Mouse (Mus musculus) kidney, embryonic 14.5 days (tissue): ENCODE results near the gene Dph6. TPM values are rescaled to one million over a fixed set of nuclear protein-coding genes. Genes with fewer than 3 reads are reported as not detected.
A peak's percentile ranks its signal among the peaks of the same experiment; 100 is the strongest.

Experiments
- ATAC-seq: fragments of 200-750 bp; cut with Nextera tagmentation; 2 replicates; pipeline ENCODE4 v1.8.0; 2017; ENCODE audit warnings: moderate number of reproducible peaks, mild to moderate bottlenecking, moderate TSS enrichment, moderate library complexity; ENCODE audit not compliant: low FRiP score, low TSS enrichment
- H3K27ac ChIP-seq: fragments of 300-500 bp; sonication (generic); 2 replicates; pipeline ENCODE4 v1.5.1; 2014; ENCODE audit warnings: low read depth, mild to moderate bottlenecking, low read length, moderate library complexity, mixed read lengths
- H3K27me3 ChIP-seq: fragments of 300-500 bp; sonication (generic); 2 replicates; pipeline ENCODE4 v1.6.1; 2014; ENCODE audit warnings: mild to moderate bottlenecking, low read length; ENCODE audit not compliant: control insufficient read depth, insufficient read depth
- H3K36me3 ChIP-seq: fragments of 300-500 bp; sonication (generic); 2 replicates; pipeline ENCODE4 v1.6.1; 2014; ENCODE audit warnings: low read length, mixed read lengths; ENCODE audit not compliant: control insufficient read depth, insufficient read depth
- H3K4me1 ChIP-seq: fragments of 300-500 bp; sonication (generic); 2 replicates; pipeline ENCODE4 v1.6.1; 2014; ENCODE audit warnings: low read length, mixed read lengths; ENCODE audit not compliant: control insufficient read depth, insufficient read depth
- H3K4me2 ChIP-seq: fragments of 300-500 bp; sonication (generic); replicated peaks from 2 replicates; pipeline ENCODE4 v1.6.1; 2014; ENCODE audit warnings: low read depth, mild to moderate bottlenecking, low read length
- H3K4me3 ChIP-seq: fragments of 300-500 bp; sonication (generic); 2 replicates; pipeline ENCODE4 v1.5.1; 2014; ENCODE audit warnings: mild to moderate bottlenecking, low read length
- H3K9ac ChIP-seq: fragments of 300-500 bp; sonication (generic); 2 replicates; pipeline ENCODE4 v1.6.1; 2014; ENCODE audit warnings: low read depth, mild to moderate bottlenecking, low read length, moderate library complexity
- H3K9me3 ChIP-seq: fragments of 300-500 bp; sonication (generic); 2 replicates; pipeline ENCODE4 v1.6.1; 2016; ENCODE audit warnings: low read length; ENCODE audit not compliant: control insufficient read depth
- WGBS: fragments of 180-500 bp; shearing (Covaris S2); extraction: QIAGEN DNeasy Blood & Tissue Kit; methylation state at CpG from one replicate; pipeline ENCODE4 v1.1.7; 2014; 5-methylcytosine and 5-hydroxymethylcytosine counted together
- polyA plus RNA-seq: library from polyadenylated mRNA; unstranded; fragments of >200 nt; fragmentation: Nextera tagmentation; extraction: Ambion mirVana; gene quantifications from 2 replicates; pipeline ENCODE4 v1.2.1, GENCODE M21; 2014

The Dph6 gene
- polyA plus RNA-seq: 34.2 and 37.2 TPM in 2 replicates

DNA sequence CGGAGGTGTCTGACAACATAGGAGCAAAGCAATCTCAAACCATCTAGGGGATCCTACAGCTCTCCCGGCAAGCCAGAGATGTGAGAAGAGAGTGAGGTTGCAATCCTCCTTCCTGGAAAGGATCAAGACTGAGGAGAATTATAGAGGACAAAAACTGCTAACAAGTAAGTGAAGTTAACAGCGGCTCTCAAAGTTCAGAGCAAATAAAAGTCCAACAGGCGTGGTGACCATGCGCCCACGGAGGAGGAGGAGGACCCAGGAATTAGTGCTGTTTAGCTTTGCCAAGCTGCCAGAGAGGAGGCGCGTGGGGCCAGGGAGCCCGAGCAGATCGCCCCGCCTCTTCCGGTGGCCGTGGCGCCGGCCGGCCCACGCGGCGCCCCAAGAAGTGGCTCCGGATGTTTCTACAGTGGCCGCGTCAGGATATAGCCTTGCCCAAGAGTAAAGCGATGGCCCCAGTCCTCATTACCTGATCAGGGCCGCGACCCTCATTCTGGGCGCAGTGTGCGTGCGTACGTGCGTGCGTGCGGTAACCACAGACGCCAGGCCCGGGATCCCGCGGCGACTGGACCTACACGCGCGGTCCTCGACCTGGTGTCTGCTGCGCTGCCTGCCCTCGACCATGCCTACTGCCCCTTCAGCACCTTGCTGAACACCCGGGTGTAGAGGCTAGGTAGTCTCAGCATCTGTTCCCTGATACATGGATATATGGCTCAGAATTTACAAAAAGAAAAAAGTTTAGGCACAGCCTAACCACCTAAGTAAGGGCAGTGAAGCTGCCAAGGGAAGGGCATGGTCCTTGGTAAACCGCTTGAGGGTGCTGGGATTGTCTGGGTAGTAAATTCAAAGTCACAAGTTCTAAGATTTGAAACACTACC, at the start of gene Dph6:
Dph6 (minus strand) TSS at position 600 of the 875 bp plus-strand sequence.
- 0 out of 2 replicates have a peak, but pooled peaks cover 4% of the 10 kb centered on the region for H3K4me1 ChIP-seq
- H3K27ac ChIP-seq: peak within 1 kb of the TSS; percentile 95
- H3K9me3 ChIP-seq: no peaks in the 10 kb centered on the region
- no peaks in the 10 kb centered on the region for H3K36me3 ChIP-seq
- H3K4me3 ChIP-seq: peak within 1 kb of the TSS; percentile 55
- under 1% methylated on average over 45 of the region's 45 CpGs for WGBS
- H3K9ac ChIP-seq: peak within 1 kb of the TSS; percentile 66
- no peaks in the 10 kb centered on the region for H3K27me3 ChIP-seq
- ATAC-seq: peak; percentile 98
- peak within 1 kb of the TSS; percentile 63 for H3K4me2 ChIP-seq

DNA sequence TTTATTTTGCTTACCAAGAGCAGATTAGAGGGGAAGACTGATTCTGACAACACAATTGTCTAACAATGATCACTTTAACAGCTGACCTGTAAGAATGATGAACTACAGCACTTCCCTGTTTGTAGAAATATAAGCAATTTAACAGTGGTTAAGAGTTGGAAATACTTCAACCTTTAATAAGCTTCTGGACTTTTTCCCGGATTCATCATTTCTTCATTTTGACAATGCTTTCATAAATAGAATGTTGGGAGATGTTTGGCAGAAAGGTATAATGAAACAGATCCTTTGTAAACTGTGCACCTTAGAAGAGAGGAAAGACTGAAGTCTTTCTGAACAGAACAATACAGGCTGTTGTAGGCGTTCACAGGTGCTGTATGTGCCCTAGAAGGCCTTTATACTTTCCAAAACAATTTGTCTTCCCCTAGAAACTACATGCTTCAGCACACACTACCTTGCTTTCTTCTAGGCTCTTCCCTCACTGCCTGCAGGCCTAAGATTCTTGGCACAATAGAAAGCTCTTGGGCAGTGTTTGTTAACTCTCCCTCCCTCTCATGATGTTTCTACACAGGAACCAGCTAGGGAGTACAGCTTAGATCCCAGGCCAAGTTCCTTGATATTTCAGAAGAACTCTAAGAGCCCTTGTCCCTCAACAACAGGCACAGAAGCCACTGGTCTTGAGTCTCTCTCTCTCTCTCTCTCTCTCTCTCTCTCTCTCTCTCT, 46.4 kb upstream of the Dph6 start:
- ATAC-seq: no peak
- Histone ChIP-seq H3K36me3 (no peaks in the 10 kb centered on the region), H3K4me3 (no peak overlapping the region), H3K4me2 (no peak overlapping the region), H3K27me3 (no peaks in the 10 kb centered on the region), H3K9ac (no peak overlapping the region), H3K9me3 (no peaks in the 10 kb centered on the region), H3K27ac (no peak overlapping the region), H3K4me1 (no peaks in the 10 kb centered on the region)
- WGBS: 79% methylated on average over 2 of the region's 2 CpGs

DNA sequence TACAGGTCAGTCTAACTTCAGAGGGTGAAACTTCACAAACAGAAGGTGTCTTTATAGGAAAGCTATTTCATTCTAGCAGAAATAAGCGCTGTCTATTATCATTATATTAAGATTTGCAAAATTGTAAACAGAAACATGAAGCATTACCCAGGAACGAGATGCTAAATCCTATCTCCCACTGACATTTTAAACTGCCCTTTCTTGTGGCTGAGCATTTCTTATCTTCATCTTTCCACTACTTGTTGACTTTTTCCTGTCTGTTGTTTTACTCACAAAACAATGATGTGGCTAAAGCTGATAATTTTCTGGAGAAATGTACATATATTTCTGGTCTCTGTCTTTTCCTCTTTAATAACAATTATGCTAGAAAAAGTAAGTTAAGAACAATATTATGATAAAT, 36.8 kb upstream of the Dph6 start:
- WGBS: 76% methylated on average over 2 of the region's 2 CpGs
- no peaks in the 10 kb centered on the region for H3K27me3 ChIP-seq

DNA sequence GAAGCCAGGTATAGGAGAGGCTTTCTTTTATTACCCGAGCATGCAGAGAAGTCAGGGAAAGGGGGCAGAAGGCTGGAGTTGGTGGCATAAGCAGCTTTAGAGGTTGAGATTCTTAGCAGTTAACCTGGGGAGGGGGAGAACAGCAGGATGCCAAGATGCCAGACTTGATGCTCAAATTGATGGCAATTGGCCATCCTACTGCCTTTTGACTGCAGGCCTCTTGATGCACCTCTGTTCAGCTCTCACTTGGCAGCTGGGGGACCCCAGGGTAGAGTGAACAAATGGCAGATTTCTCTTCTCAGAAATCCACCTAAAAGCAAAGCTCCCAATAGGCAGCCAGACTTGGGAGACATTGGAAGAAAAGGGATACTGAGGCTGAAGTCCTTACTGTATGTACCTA, 32.7 kb upstream of the Dph6 start:
- H3K36me3 ChIP-seq: no peaks in the 10 kb centered on the region
- no peaks in the 10 kb centered on the region for H3K9me3 ChIP-seq
- H3K4me3 ChIP-seq: no peak overlapping the region
- no peaks in the 10 kb centered on the region for H3K27me3 ChIP-seq
- ATAC-seq: no peak
- H3K4me2 ChIP-seq: no peak overlapping the region
- H3K27ac ChIP-seq: no peak overlapping the region
- H3K4me1 ChIP-seq: no peaks in the 10 kb centered on the region
- no peak overlapping the region for H3K9ac ChIP-seq
- 69% methylated on average over 1 of the region's 1 CpGs for WGBS

More for the DNA sequence above, 36.8 kb upstream of the Dph6 start:
- no peak for ATAC-seq
- Histone ChIP-seq H3K27ac (no peak overlapping the region), H3K4me2 (no peak overlapping the region), H3K4me1 (no peaks in the 10 kb centered on the region), H3K9ac (no peak overlapping the region), H3K9me3 (no peaks in the 10 kb centered on the region), H3K36me3 (no peaks in the 10 kb centered on the region), H3K4me3 (no peak overlapping the region)

- no peaks in the 10 kb centered on the region for H3K36me3 ChIP-seq
- WGBS: 92% methylated on average over 4 of the region's 4 CpGs
- H3K27ac ChIP-seq: no peak overlapping the region
- no peaks in the 10 kb centered on the region for H3K27me3 ChIP-seq
- no peaks in the 10 kb centered on the region for H3K4me1 ChIP-seq
- H3K9me3 ChIP-seq: no peaks in the 10 kb centered on the region
- no peak overlapping the region for H3K9ac ChIP-seq
- H3K4me2 ChIP-seq: no peak overlapping the region
- no peak overlapping the region for H3K4me3 ChIP-seq
- no peak for ATAC-seq
Observed at GRCm38 (mm10) chr2:114687081-114687480, 32.3 kb upstream of the Dph6 start.

GRCm38 (mm10) chr2:114673831-114674230, 19.1 kb upstream of the Dph6 start:
- Histone ChIP-seq H3K4me1 (no peaks in the 10 kb centered on the region), H3K27ac (no peak overlapping the region), H3K4me2 (no peak overlapping the region), H3K9ac (no peak overlapping the region), H3K9me3 (no peaks in the 10 kb centered on the region), H3K27me3 (no peaks in the 10 kb centered on the region), H3K4me3 (no peak overlapping the region), H3K36me3 (no peaks in the 10 kb centered on the region)
- WGBS: 57% methylated on average over 1 of the region's 1 CpGs
- ATAC-seq: no peak

- Histone ChIP-seq H3K4me2 (no peak overlapping the region), H3K4me3 (no peak overlapping the region), H3K27me3 (no peaks in the 10 kb centered on the region), H3K9ac (no peak overlapping the region), H3K9me3 (no peaks in the 10 kb centered on the region), H3K36me3 (no peaks in the 10 kb centered on the region), H3K4me1 (no peaks in the 10 kb centered on the region), H3K27ac (no peak overlapping the region)
- 68% methylated on average over 3 of the region's 3 CpGs for WGBS
- no peak for ATAC-seq
Observed at GRCm38 (mm10) chr2:114670983-114671382, 16.2 kb upstream of the Dph6 start.

DNA sequence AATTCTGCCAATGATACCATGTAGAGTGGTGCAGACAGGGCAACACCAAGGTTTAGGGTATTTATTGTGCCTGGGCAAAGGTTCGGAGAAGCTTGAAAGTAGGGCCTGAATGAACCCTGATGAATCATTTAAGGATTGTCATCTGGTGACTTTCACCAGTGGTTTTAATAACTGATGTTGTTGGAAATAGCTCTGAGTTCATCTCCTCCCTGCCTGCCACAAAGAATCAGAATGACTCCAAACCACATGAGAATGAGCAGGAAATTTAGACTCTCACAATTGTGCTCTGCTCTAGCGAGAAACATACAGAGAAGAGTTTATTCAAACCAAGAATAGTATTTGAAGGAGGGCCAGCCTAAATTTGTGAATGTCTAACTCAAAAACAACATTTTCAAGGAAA, 4.2 kb upstream of the Dph6 start:
- H3K9ac ChIP-seq: no peak overlapping the region
- no peak overlapping the region for H3K27ac ChIP-seq
- 83% methylated on average over 2 of the region's 2 CpGs for WGBS
- ATAC-seq: no peak
- H3K27me3 ChIP-seq: no peaks in the 10 kb centered on the region
- H3K4me2 ChIP-seq: no peak overlapping the region
- H3K4me3 ChIP-seq: no peak overlapping the region
- H3K4me1 ChIP-seq: no peaks in the 10 kb centered on the region
- H3K9me3 ChIP-seq: no peaks in the 10 kb centered on the region
- H3K36me3 ChIP-seq: no peaks in the 10 kb centered on the region

- H3K9me3 ChIP-seq: no peaks in the 10 kb centered on the region
- no peak for ATAC-seq
- peaks cover 4% of the 10 kb centered on the region; the same call in 1 of the 2 replicates for H3K36me3 ChIP-seq
- no peak overlapping the region for H3K9ac ChIP-seq
- H3K4me1 ChIP-seq: no peaks in the 10 kb centered on the region
- H3K27ac ChIP-seq: no peak overlapping the region
- 67% methylated on average over 5 of the region's 5 CpGs for WGBS
- H3K4me2 ChIP-seq: no peak overlapping the region
- no peak overlapping the region for H3K4me3 ChIP-seq
- H3K27me3 ChIP-seq: no peaks in the 10 kb centered on the region
Observed at GRCm38 (mm10) chr2:114646240-114646639, 8.5 kb downstream of the Dph6 start.
